Mouse (Mus musculus) kidney, postnatal 10 days (tissue): ENCODE data around the gene Fastkd3.

Experiments used
- DNase-seq: peaks from one replicate; pipeline ENCODE4 v3.0.0; 2021; ENCODE audit warnings: mixed read lengths

Gene Fastkd3

DNA sequence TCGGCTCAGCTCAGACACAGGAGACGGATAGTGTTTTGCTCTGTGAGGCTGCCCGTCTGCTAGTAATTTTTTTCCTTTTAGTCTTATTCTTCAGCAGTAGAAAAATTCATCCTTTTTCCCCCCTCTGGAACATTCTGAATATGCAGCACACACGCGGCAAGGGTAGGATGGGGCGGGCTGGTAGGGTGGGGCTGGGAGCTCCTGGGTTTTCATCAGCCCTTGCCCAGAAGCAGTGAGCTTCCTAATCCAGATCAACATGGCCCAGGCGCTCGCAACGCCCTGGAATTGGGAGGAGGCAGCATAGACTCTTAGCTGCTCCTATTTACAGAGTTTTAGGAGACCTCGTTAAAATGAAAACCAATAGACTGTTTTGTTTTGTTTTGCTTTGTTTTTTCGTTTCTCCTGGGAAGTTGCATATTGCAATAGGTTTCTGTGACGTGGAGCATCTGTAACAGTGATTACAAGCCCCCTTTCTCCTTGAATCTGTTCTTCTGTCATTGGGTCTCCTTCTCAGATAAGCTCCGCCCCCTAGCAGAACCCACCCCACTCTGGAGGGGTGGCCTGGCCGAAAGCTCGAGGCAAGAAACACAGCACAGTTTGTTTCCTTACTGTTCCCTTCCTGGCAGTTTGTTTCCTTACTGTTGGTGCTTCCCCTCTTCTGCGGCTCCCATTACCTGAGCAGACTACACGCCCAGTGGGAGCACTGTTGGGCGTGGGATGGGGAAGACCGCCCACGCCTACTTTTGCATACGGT, 25.8 kb downstream of the Fastkd3 start:
- DNase-seq = peak; percentile 37

- DNase-seq = peak; percentile 11
These were observed 40.8 kb downstream of the Fastkd3 start for GRCm38 (mm10) chr13:68622792-68623191.

- DNase-seq = no peak
These were observed 45.0 kb downstream of the Fastkd3 start for GRCm38 (mm10) chr13:68627041-68627440.
